In genomic region chrX:68678333-68678740, GRCm38 (mm10) we compare ENCODE assay signal across 8 mouse cellular contexts. TPM values are rescaled to one million over a fixed set of nuclear protein-coding genes. Genes with fewer than 3 reads are reported as not detected.
DNase-seq lines count a peak whose midpoint lies in the region; ATAC-seq lines count a peak whose summit lies in the region.

Gene Fmr1, plus strand, starts transcription at chrX:68678541.

- DNase-seq in T-cell, adult 2 months (ENCODE audit: low spot score): peak; percentile 97
- DNase-seq in cerebellum, postnatal 36 days: peak; percentile 92 to 96
- peak; percentile 91 to 94 for DNase-seq in frontal cortex, postnatal 36 days (ENCODE audit: low spot score in 2 of 2)
- DNase-seq in left cerebral cortex, adult 11 months (ENCODE audit: low spot score): peak; percentile 91
- DNase-seq in lung, postnatal 4 days: peak; percentile 97
- peak; percentile 90 for DNase-seq in retina, postnatal 7 days (ENCODE audit: low read depth, low spot score)
- peak; percentile 83 for DNase-seq in urinary bladder, adult 2 months (ENCODE audit: low spot score)

- 22% methylated on average over 45 of the region's 49 CpGs for WGBS in hindbrain, embryonic 15.5 days

- peak within 1 kb of the TSS; percentile 90 for H3K27ac ChIP-seq in hindbrain, embryonic 15.5 days (replicated peaks)

- H3K4me1 ChIP-seq in hindbrain, embryonic 15.5 days (replicated peaks): no peaks in the 10 kb centered on the region

- no peaks in the 10 kb centered on the region for H3K27me3 ChIP-seq in hindbrain, embryonic 15.5 days

- H3K9ac ChIP-seq in hindbrain, embryonic 15.5 days: peak within 1 kb of the TSS; percentile 77

- no peaks in the 10 kb centered on the region for H3K9me3 ChIP-seq in hindbrain, embryonic 15.5 days

- peak within 1 kb of the TSS; percentile 59 for H3K4me2 ChIP-seq in hindbrain, embryonic 15.5 days

- no peaks in the 10 kb centered on the region for H3K36me3 ChIP-seq in hindbrain, embryonic 15.5 days

- peak; percentile 98 for ATAC-seq in hindbrain, embryonic 15.5 days (ENCODE audit: low FRiP score, low read depth)

- H3K4me3 ChIP-seq in hindbrain, embryonic 15.5 days: peak within 1 kb of the TSS; percentile 71

RNA-seq across cellular contexts. Expression of gene Fmr1, which starts in this region (rescaled TPM):
- 48.5 and 50.0 TPM in 2 replicates for polyA plus RNA-seq in hindbrain, embryonic 15.5 days (2015; fragmentation: Nextera tagmentation; extraction: Ambion mirVana)
- 27.5 and 30.9 TPM in 2 replicates for polyA plus RNA-seq in urinary bladder, adult 2 months (2012; rRNA removed)

Comparison
In these comparisons a context has a peak if more than half of its experiments do, and no peak if none do; other contexts are left out.
1. Peak in every context shown above with its lines: DNase-seq, ATAC-seq, H3K4me3 ChIP-seq and H3K27ac ChIP-seq.